Mouse (Mus musculus) WW6 (cell line): Measurements from ENCODE around the gene Snx14.
A peak's percentile ranks its signal among the peaks of the same experiment; 100 is the strongest.
"Not testable (repeated sequence)": the region's sequence is repeated elsewhere in the genome, so short reads cannot be mapped to it uniquely, and the experiment has no call there.

ENCODE experiments used
- DNase-seq: peaks from one replicate; pipeline ENCODE4 v3.0.0-alpha.2; 2013; ENCODE audit warnings: low read depth, low spot score

Snx14 gene

DNA sequence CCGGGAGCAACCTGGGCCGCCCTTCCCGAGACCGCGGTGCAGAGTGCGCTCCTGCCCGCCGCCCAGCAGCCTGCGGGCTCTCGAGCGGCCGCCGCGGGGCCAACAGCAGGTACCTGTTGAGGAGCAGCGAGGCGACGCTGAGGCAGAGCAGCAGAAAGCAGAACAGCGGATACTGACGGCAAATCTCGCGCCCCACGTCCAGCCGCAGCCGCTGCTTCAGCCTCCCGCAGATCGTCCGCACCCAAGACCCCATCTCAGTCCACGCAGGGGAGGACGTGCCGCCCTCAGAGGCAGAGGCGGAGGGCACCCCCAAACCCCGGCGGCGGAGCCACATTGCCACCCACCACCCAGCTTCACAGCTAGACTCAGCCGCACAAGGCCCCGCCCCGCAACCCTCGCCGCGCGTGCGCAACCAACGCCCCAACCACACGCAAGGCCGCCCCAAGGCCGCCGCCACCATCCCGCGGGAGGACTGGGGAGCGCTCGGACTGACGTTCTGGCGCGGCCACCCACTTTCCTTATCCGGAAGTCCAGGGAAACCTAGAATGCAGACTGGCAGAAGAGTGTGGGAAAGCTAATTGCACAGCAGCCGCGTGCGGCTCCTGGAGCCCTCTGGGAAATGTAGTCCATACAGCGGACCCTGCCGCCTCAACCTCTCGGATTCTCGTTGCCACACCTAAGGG lies at the start of gene Snx14:
Gene Snx14 (minus strand): TSS at position 404 of the 683 bp plus-strand sequence.
- peak; percentile 87 for DNase-seq

DNA sequence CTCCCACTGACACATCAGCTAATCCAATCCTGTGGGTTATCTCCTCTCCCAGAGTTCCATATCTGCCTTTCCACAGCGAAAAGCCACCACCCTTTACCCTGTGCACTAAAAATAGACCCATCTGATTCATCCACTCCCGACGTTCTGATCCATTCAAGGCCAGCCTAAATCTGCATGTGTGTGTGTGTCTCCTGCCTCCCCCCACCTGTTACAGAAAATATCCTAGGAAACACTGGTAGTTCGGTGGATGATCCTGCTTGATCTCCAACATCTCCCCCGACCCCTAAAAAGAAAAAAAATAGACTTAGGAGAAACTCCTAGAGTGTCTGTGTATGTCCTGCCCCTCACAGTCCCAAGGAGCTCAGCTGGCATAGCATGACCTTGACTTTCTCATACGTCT lies 45.8 kb upstream of the Snx14 start:
- DNase-seq: no peak

DNA sequence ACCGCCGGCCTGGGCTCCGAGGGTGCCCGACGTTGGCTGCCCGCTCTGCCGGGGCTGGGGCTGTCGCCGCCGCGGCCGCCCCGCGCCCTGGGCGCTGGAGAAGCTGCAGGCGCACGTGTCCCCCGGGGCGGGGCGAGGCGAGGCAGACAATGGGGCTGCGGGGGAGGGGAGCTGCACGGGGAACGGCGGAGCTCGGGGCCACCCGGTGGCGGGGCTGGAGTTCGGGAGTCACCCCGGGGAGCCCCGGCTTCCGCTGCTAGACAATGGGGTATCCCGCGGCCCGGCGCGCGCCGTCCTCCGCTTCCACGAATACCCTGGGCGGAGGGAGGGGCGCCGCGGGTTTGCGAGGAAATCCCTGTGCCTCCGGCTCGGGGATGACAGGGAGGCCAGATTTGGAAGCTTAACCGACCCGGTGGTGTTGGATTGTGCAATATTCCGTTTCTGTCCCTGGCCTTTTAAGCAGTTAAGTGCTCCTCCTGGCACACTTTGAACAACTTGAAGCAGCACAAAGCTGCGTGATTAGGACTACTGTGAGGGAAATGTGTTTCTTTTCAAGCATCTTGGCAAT lies 44.2 kb upstream of the Snx14 start:
- peak; percentile 26 for DNase-seq

DNA sequence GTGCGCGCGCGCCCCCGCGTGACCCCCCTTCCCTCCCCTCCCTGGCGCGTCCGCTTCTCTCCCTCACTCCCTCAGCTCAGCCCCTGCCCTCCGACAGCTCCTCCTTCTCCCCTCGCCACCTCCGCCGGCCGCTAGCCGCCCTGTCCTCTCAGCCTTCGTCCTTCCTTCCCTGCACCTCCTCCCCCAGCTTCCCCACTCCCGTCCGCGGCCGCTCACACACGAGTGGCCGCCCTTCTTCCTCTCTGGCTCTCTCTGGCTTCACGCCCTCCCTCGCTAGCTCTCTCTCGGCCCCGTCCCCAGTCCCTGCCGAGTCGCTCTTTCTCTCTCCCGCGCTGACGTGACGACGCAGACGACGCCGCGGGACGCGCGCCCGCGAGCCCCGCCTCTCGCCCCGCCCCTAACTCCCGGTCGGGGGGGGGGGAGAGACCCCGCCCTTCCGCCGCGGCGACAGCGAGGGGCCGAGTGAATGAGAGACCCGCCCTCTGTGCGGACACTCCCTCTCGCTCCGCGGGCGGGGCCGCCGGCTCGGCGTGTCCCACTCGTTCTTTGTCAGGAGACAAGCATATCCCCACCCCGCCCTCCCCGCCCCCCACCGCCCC lies 43.6 kb upstream of the Snx14 start, which contains the start of gene Syncrip:
Gene Syncrip (minus strand): TSS at position 345 of the 599 bp plus-strand sequence.
- DNase-seq: peak; percentile 90

DNA sequence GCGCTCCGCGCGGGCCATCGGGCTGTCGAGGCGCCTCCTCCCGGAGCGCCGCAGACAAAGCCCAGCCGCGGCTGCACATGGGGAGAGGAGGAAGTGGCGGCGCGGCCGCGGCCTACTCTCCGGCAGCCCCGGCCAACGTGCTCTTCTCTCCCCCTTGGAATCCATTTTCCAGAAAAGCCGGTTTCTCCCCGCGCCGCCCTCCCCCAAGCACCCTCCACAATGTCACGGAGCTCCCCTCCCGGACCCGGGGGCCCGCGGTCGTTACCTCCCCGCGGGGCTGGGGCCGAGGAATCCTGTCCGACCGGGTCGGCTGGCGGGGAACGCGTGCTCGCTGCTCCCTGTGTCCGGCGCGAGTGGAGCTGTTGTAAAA lies 43.0 kb upstream of the Snx14 start:
- DNase-seq: no peak

DNA sequence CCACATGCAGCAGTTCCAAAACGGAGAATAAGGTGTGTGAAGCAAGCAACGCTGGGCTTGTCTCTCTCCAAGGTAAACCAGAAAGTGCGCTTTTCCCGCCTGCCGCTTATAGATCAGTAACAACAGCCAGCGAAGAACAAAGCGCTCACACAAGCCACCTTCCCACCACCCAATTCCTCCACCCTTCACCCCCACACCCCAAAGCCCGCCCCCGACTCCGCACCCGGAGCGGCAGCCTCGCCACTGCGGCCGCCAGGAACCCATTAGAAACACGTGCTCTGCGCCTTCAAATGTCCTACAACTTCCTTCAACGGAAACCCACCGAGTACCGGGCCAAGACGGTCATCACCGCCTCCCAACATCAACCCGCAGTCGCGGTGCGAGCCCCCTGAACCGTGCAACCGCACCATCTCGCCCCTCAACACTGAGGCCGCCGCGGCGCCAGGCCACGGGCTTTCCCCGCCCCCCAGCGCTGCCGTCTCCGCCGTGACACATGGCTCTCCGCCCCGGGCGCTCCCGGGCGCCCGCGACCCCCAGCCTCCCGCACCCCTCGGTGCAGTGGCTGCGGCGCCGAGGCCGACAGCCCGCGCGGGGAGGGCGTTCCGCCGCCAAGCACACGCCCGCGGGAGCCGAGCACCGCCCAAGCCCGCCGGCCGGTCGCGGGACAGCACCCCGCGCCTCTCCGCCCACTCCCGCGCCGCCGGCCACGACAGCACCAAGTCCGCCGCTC lies 42.5 kb upstream of the Snx14 start:
- DNase-seq: no peak

DNA sequence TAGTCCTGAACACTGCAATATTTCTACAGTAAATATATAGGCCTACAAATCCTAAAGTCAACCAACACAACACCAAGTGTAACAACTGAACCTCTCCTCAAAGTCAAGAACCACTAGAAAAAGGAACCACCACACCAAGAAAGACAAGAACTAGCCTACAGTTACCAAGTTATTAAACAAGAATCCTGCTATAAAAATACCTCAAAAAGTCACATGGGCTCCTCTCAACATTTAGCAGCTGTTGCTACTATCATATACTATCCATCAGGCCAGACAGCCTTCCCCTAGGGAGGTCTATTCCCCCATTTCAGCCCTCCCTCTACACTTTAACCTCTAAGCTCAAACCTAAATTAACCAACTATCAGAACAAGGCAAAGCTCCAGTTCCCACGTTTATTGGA lies 41.4 kb upstream of the Snx14 start:
- DNase-seq: no peak

DNA sequence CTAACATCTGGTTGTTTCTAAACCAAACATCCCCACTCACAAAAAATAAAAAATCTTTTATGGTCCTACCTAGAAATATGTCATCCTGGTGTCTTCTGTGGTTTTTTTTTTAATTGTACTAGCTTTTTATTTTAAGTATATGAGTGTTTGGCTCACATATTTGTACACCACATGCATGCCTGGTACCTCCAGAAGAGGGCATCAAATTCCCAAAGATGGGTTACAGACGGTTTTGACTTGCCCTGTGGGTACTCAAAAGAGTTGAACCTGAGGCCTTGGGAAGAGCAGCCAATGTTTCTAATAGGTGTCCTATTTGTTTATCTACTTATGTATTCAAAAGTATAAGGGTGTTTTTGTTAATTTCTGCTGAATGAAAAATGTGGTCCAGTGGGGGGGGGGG lies 37.4 kb upstream of the Snx14 start:
- no peak for DNase-seq

DNA sequence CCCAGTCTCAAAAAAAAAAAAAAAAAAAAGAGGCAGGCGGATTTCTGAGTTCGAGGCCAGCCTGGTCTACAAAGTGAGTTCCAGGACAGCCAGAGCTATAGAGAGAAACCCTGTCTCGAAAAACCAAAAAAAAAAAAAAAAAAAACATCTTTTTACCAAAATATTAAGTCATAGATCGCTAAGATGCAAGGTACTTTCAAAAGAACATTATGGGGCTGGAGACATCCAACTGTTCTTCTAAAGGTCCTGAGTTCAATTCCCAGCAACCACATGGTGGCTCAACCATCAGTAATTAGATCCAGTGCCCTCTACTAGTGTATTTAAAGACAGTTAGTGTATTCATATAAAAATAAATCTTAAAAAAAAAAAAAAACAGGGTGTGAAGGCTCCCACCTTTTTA lies 22.3 kb upstream of the Snx14 start:
- DNase-seq: not testable (repeated sequence)

DNA sequence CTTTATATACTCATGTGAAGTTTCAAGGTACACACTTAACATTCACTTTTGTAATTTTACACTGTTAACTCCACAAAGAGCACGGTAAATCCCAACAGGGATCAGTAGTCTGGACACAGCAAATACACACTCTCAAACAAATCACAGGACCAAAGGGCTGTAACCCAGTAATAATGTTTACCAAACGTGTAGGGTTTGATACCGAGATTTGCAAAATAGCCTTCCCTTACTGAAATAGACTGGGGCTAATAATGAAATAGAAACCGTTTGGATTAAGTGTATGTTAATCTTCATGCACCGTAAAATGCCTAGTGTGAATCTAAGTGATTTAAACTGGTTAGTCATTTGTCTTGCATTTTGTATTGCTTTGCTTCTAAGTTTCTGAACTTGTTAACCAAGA lies 1.2 kb upstream of the Snx14 start:
- DNase-seq: no peak

DNA sequence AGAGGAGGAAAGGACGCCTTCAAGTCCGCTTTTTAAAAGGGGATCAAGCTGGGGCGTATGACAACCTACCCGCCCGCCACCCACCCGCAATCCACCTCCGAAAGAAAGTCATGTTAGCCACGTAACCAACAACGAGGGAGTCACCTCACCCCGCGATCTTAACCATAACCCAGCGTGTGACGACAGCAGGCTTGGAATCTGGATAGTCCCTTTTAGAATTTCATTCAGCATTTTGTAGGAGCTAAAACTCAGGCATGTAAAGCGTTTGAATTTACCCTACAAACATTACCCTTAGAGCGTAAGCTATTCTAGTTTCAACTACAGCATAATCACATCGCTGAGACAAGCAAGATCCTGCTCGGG lies 461 bp upstream of the Snx14 start:
- DNase-seq: no peak

DNA sequence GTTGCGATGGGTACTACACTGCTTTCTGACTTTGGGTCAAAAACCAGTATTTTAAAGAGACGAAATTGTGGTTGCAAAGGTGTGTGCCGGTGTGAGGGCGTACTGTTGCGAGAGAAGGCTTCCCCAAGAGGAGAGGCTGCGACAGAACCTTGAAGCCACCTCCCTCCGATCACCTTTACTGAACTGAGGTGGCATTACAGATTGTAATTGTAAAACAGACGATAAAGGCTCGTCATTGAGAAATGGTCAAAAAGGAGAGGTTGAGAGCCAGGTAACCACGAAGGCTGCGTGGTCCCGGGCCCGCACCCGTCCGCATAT lies 562 bp downstream of the Snx14 start:
- peak; percentile 11 for DNase-seq

DNA sequence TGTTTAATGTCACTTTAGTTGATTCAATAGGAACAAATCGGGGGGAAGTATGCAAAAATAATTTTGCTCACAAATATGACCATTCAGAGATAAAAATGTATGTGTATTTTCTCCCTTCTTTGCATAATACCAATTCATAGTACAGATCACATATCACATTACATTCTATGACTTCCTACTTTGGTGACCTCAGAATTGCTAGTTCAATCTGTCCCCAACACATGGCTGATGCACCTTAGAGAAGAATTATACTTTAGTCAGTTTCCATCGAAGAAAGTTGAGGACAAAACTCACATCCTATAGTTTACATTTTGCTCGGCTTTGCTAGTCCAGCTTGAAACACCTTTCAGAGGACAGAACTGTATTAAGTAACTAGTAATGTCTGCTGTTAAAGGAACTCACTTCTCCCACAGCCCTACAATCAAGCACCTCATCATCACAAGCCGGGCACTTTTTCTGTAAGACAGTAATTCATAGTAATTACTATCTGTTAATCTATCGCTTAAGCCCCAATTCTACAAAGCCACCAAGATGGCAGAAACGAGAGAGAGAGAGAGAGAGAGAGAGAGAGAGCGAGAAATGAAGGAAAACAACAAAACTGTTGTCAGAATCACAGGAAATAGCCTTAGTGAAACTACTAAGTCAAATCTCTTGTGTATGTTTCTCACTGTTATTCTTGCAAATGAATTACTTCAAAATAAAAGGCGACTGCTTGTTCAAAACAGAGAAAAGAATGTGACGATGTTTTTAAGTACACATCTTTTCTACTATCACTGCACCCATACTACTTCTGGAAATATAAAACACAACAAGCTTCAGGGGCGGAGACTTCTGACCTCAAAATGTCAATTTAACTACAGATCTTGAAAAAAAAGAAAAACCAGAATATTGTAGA lies 1.2 kb downstream of the Snx14 start:
- DNase-seq: no peak

DNA sequence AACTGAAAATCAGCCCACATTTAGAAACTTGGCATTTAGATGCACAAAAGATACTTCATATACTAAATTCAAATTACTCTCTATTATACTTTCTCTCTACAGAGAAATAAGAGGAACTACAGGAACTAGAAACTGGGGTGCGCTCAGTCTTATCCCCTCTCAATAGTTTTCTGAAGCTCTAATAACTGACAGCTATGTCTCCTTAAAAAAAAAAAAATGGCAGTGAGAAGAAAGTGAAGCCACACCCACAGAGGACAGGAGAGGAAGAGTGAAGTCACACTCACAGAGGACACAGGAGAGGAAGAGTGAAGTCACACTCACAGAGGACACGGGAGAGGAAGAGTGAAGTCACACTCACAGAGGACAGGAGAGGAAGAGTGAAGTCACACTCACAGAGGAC lies 14.4 kb downstream of the Snx14 start:
- no peak for DNase-seq

DNA sequence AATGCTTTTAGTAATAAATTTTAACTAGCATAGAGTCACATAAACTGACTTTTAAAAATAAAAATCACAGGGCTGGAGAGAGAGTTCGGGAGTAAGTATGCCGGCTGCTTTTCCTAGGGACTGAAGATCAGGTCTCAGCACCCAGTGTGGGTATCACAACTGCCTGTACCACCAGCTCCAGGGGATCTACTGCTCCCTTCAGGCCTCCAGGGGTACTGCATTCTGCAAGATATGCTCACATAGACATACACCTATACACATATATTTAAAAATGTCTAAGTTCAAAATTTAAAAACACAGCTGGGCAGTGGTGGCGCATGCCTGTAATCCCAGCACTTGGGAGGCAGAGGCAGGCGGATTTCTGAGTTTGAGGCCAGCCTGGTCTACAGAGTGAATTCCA lies 16.3 kb downstream of the Snx14 start:
- DNase-seq: no peak

DNA sequence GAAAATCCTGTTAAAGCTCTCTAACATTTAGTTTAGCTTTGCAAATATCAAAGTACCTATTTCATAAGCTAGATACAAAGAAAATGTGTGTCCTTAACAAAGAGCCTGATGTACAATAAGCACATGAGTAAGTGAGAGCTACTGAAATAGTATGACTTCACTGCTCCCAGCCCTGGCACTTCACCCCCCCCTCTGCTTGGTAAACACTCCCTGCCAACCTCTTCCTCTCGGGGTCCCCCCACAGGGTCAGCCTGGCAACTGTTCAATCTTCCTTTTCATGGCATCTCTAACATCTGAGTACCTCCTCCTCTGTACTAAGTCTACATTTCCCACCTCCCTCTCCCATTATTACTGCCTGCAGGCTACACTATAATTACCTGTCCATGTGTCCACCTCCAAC lies 22.0 kb downstream of the Snx14 start:
- DNase-seq: no peak

DNA sequence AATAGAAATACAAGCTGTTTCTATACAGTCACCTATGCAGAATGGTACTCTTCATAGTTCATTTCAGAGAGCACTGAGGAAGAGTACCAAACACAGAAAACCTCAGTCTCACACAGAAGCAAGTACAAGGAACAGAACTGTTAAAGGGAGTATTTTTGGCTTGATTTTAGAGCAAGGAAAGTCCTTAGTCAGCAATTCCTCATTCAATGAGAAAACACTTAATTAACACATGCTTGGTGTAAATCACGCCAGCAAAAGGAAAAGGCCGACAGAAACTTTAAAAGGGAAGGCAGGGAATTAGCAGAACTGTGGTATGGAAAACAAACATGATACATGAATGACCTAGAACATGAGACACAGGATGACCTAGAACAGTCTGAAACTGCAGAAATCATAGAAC lies 28.8 kb downstream of the Snx14 start:
- DNase-seq: no peak

DNA sequence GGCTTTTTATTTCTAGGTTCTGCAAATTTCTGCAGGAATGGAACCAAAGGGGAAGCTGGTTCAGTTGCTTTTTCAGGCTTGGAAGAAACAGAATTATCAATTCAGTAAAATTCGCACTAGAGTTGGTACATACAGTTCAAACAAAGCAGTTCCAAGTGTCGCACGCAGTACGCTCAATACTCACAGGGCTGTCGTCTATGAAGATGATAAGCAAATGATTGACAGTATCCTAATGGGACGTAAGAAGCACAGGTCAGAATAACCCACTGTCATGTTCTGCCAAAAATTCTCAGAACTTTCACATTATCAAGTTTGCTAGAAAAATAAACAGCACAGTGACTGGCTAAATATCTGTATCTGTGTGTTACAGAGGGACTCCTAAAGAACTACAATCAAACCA lies 34.2 kb downstream of the Snx14 start:
- no peak for DNase-seq

DNA sequence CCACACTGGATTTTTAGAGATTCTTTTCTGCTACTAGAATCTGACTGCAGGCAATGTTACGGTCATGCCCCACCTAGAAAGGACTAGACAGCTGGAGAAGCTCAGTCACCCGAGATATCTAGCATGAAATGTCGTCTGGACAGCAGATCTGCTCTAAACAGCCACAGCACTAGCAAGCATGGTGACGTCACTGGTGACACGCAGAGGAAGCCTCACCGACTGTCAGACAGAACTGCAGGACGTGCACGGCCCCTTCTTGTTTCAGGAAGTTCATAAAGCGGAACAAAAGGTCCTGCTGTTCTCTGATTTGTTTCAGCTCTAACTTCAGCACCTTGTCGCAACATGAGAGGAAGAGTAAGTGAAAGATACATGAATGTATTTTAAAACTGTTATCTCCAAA lies 34.7 kb downstream of the Snx14 start:
- no peak for DNase-seq

DNA sequence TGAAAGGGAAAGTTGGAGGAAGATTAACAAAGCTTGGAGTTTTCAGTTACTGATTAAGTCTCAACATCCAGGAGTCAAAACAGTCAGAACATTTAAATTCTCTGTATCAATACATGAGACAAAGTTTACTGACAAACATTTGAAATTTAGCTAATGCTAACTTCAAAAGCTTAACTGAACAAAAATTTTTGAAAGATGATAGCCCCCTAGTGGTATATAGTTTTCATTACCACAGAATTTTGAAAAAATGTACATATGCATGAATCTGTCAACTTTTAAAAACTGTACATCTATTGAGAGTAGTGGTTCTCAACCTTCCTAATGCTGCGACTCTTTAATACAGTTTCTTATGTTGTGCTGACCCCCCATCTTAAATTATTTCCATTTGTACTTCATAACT lies 40.3 kb downstream of the Snx14 start:
- DNase-seq: no peak

DNA sequence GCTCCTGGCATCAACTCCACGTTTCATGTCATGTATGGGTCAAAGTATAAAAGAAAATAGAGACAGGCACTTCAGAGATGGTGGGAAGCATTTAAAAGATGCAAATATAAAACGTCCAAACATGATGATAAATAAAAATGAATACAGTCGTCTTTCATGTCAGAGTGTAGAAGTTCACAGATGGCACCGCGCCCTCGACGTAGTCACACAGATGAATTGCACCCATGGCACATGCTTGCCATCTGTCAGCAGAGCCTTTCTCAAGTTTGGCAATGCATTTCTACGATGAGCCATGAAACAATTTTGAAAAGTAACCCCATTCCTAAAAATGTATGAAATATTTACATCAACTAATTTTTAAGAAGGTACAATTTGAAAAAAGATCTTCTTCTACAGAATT lies 43.9 kb downstream of the Snx14 start:
- DNase-seq: no peak

DNA sequence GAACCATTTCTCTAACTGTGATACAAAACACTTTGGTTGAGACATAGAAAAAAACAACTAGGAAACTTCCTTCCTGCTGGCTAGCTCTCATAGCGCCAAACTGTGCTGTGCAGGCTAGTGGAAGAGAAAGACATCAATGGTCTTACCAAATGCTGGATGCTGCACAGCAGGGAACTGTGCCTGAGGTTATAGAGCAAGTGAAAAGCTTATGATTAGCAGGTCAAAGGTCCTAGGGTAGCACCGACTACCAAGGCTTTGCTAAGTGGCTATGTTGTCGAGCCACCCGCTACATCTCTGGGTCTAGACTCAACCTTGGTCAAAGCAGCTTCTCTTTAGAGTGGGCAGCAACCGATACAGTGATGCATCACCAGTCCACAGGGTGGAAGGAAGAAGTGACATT lies 49.9 kb downstream of the Snx14 start:
- no peak for DNase-seq
